Mouse (Mus musculus) C2C12 (cell line): Measurements from ENCODE around the gene Aanat.

Experiments
- CTCF ChIP-seq: IDR thresholded peaks from one replicate; pipeline ENCODE4 v1.5.1; 2011; ENCODE audit not compliant: control insufficient read depth, insufficient read depth, insufficient read length
- MAX ChIP-seq: IDR thresholded peaks from one replicate; pipeline ENCODE4 v1.6.1; 2011; ENCODE audit warnings: mild to moderate bottlenecking, control low read depth

DNA sequence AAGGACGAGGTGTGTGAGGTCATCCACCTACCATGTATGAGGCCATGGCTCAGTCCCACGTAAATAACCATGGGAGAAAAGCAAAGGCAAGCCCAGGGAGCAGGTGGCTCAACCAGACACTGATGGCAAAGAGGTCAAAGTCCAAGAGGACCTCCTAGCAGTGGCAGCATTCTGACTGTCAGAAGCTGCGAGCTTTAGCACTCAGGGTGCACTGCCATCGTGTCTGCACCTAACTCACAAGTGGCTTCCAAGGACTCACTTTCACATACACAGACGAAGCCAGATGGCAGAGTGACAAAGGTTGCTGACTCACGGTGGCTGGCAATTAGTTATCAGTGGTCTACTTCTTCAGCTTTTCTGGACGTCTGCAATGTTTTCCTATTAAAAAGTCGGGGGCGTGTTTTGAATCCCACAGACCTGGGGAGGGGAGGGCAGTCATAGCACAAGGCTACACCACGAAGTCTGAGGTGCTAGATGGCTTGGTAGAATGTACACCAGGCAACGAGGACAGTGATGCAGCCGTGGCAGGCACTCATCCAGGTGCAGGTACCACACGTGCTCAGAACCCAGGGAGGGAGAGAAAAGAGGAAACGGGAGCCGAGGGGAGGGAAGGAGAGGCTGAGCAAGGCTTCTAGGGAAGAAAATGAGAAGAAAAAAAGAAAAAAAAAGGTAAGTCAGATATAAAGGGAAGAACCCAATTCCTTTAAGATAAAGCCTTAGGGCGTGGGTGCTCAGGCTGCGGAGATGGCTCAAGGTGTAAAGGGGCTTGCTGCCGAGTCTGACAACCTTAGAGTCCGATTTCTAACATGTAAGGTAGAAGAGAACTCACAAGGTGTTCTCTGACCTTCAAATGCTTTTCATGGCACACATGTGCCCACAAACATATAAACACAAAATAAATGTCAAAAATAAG lies 14.2 kb upstream of the Aanat start:
- TF ChIP-seq MAX (no peak), CTCF (no peak)
